9 mouse cellular contexts compared by ENCODE assay signal in the genomic region with DNA sequence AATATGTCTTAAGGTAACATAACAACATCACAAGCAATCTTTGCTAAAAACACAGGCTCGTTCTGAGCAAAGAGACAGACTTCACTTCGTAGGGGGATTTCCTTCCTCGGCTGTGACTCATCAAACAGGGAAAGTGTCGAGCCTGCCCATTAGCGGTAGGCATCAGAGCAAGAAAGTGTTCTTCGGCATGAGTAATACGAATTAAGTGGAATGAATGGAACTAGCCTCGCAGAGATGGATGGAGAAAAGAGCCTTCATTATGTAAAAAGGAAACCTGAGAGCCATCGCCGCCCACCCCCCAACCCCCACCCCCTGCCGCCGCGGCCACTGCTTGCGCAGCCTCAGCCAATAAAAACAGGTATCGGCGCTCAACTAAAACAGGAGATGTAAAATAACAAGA. TPM values are rescaled to one million over a fixed set of nuclear protein-coding genes. Genes with fewer than 3 reads are reported as not detected.
DNase-seq lines count a peak whose midpoint lies in the region; ATAC-seq and TF ChIP-seq lines count a peak whose summit lies in the region.
"Had no signal": no experiment of that assay in that cellular context is flagged by ENCODE, and none has a peak within 500 bp of the region (broad histone marks: within the 10 kb centered on the region; RNA-seq: fewer than 3 reads in every experiment).

No protein-coding gene starts in this region.

- no peaks in the 10 kb centered on the region for H3K27me3 ChIP-seq in embryonic facial prominence, embryonic 15.5 days
- H3K27me3 ChIP-seq in intestine, postnatal 0 days (replicated peaks; ENCODE audit: control insufficient read depth, insufficient read depth, low read length) = no peaks in the 10 kb centered on the region
- no peaks in the 10 kb centered on the region for H3K27me3 ChIP-seq in neural tube, embryonic 11.5 days (ENCODE audit: control insufficient read depth, insufficient read depth, low read length)

- ATAC-seq in frontal cortex, adult (ENCODE audit: low TSS enrichment) = peak; percentile 79
- ATAC-seq in embryonic facial prominence, embryonic 15.5 days (ENCODE audit: insufficient number of reproducible peaks, low FRiP score, low TSS enrichment, low read depth) = peak; percentile 77
- ATAC-seq in intestine, postnatal 0 days = no peak
- peak; percentile 69 for ATAC-seq in neural tube, embryonic 11.5 days (ENCODE audit: insufficient read depth, low FRiP score, low TSS enrichment)

- peak overlapping the region; percentile 39 for H3K4me3 ChIP-seq in embryonic facial prominence, embryonic 15.5 days (replicated peaks)
- H3K4me3 ChIP-seq in intestine, postnatal 0 days (ENCODE audit: low read depth, low read length) = peak overlapping the region; percentile 27
- H3K4me3 ChIP-seq in neural tube, embryonic 11.5 days (ENCODE audit: low read depth, low read length) = peak overlapping the region; percentile 12

- TF ChIP-seq CTCF in intestine, postnatal 0 days (IDR thresholded peaks at IDR 0.05; ENCODE audit: low read depth) = no peak

- peak overlapping the region; percentile 58 for H3K4me2 ChIP-seq in embryonic facial prominence, embryonic 15.5 days (replicated peaks)
- peak overlapping the region; percentile 58 for H3K4me2 ChIP-seq in intestine, postnatal 0 days (replicated peaks; ENCODE audit: low read depth)
- peak overlapping the region; percentile 39 for H3K4me2 ChIP-seq in neural tube, embryonic 11.5 days (ENCODE audit: low read depth)

- H3K36me3 ChIP-seq in embryonic facial prominence, embryonic 15.5 days = no peaks in the 10 kb centered on the region
- H3K36me3 ChIP-seq in intestine, postnatal 0 days (ENCODE audit: control insufficient read depth, insufficient read depth) = no peaks in the 10 kb centered on the region
- no peaks in the 10 kb centered on the region for H3K36me3 ChIP-seq in neural tube, embryonic 11.5 days (ENCODE audit: control insufficient read depth, insufficient read depth, low read length)
- H3K36me3 ChIP-seq: G1E had no signal

- no peak overlapping the region for H3K9ac ChIP-seq in embryonic facial prominence, embryonic 15.5 days
- no peak overlapping the region for H3K9ac ChIP-seq in intestine, postnatal 0 days (ENCODE audit: low read depth, low read length)
- H3K9ac ChIP-seq in neural tube, embryonic 11.5 days (ENCODE audit: low read length) = no peak overlapping the region

- H3K27ac ChIP-seq in embryonic facial prominence, embryonic 15.5 days (replicated peaks) = no peak overlapping the region
- no peak overlapping the region for H3K27ac ChIP-seq in intestine, postnatal 0 days (ENCODE audit: low read depth, low read length)
- H3K27ac ChIP-seq in neural tube, embryonic 11.5 days (ENCODE audit: low read depth, low read length) = no peak overlapping the region

- no peaks in the 10 kb centered on the region for H3K9me3 ChIP-seq in embryonic facial prominence, embryonic 15.5 days (replicated peaks)
- no peaks in the 10 kb centered on the region for H3K9me3 ChIP-seq in intestine, postnatal 0 days (ENCODE audit: control insufficient read depth)
- no peaks in the 10 kb centered on the region for H3K9me3 ChIP-seq in neural tube, embryonic 11.5 days (ENCODE audit: control insufficient read depth, low read length)
- H3K9me3 ChIP-seq: G1E had no signal

- DNase-seq in frontal cortex, postnatal 36 days (ENCODE audit: low spot score in 2 of 2) = no peak
- DNase-seq in CD4-positive, CD25-positive, alpha-beta regulatory T cell, adult 2 months (ENCODE audit: low read depth, low spot score) = peak; percentile 77
- peak; percentile 42 for DNase-seq in neural tube, embryonic 11.5 days (ENCODE audit: low spot score)
- DNase-seq in layer of hippocampus, postnatal 25 days (ENCODE audit: extremely low spot score in 1 of 2, low spot score in 1 of 2) = no peak
- DNase-seq in spleen, postnatal 4 days (ENCODE audit: low spot score in 2 of 2) = no peak

- WGBS in embryonic facial prominence, embryonic 15.5 days = under 1% methylated on average over 16 of the region's 16 CpGs
- 7% methylated on average over 16 of the region's 16 CpGs for WGBS in intestine, postnatal 0 days
- under 1% methylated on average over 16 of the region's 16 CpGs for WGBS in neural tube, embryonic 11.5 days

- peaks cover 10% of the 10 kb centered on the region; the same call in 1 of the 2 replicates for H3K4me1 ChIP-seq in embryonic facial prominence, embryonic 15.5 days
- H3K4me1 ChIP-seq in intestine, postnatal 0 days (replicated peaks; ENCODE audit: control insufficient read depth, insufficient read depth, low read length) = 0 out of 2 replicates have a peak, but pooled peaks cover 3% of the 10 kb centered on the region
- H3K4me1 ChIP-seq in neural tube, embryonic 11.5 days (ENCODE audit: control insufficient read depth, insufficient read depth, low read length) = 0 out of 2 replicates have a peak, but pooled peaks cover 2% of the 10 kb centered on the region

RNA-seq across cellular contexts. Expression of a gene that starts 10.3 kb away (rescaled TPM):
- polyA plus RNA-seq in embryonic facial prominence, embryonic 15.5 days (2015; fragmentation: Nextera tagmentation; extraction: Ambion mirVana) = 16.7 and 19.5 TPM in 2 replicates
- 0.22 and 0.33 TPM in 2 replicates for polyA plus RNA-seq in intestine, postnatal 0 days (2015; fragmentation: Nextera tagmentation; extraction: Ambion mirVana)
- polyA plus RNA-seq in neural tube, embryonic 11.5 days (2014; fragmentation: Nextera tagmentation; extraction: Ambion mirVana) = 8.4 and 8.8 TPM in 2 replicates
- 100 to 1,000 TPM; 126 to 150 TPM for total RNA-seq in layer of hippocampus, postnatal 25 days (2021)

Comparison
In these comparisons a context has a peak if more than half of its experiments do, and no peak if none do; other contexts are left out.
1. DNase-seq: peak in CD4-positive, CD25-positive, alpha-beta regulatory T cell, adult 2 months (single experiment) and neural tube, embryonic 11.5 days (single experiment); none in frontal cortex, postnatal 36 days (0 of 2), layer of hippocampus, postnatal 25 days (0 of 2) and spleen, postnatal 4 days (0 of 2).
2. Peak in every context shown above with its lines, with median percentiles within 50 percentile points of each other: H3K4me2 ChIP-seq and H3K4me3 ChIP-seq.